Mouse (Mus musculus) liver, adult 10 weeks (tissue): ENCODE data around the gene Midn. TPM values are rescaled to one million over a fixed set of nuclear protein-coding genes. Genes with fewer than 3 reads are reported as not detected.

Experiments used
- polyA plus RNA-seq: library from polyadenylated mRNA; stranded (reverse); fragments of 350-450 nt; fragmentation: Illumina TruSeq; extraction: RNeasy Lipid Tissue Mini Kit (QIAGEN cat#74804); gene quantifications from one replicate; pipeline ENCODE4 v1.2.3, GENCODE M21; 2014; ENCODE audit warnings: low read depth, low replicate concordance

Gene Midn
- polyA plus RNA-seq = 5.2 TPM

DNA sequence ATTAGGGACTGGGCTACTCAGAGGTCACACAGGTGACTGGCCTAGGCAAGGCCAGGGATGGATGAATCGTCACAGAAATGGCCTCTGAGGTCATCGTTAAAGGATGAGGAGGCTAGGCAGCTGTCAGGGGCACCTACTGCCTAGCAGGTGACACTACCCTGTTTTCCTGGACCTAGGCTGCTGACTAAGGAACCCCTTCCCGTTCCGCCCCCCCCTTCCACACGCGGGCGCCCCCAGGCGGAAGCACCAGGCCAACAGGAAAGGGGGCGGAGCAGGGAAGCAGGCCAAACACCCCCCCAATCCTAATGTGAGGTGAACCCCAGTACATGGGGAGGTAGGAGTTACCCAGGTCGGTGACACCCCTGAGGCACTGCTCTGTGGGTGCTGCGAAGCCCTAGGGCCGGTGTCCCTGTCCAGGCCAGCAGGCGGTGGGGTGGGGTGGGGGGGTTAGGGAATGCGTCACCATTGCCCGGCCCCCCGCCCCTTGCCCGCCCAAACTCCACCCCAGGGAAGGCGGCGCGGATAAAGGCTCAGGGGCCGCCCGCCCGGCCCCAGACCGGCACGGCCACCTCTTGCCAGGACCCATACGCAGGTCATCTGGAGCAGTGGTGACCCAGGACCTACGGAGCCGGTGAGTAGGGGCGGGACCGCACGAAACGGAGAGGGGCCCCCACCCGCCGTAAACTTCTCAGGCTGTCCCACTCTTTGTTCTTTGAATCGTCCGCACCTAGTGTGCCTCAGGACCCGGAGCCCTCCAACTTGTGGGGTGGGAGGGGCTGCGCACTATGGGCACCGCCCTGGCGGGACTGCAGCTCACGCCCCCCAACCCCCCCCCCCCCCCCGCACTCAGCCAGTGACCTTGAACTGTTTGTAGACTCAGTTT lies at the start of gene Midn:
Gene Midn, plus strand, starts transcription at position 554 of the 883 bp plus-strand sequence.

DNA sequence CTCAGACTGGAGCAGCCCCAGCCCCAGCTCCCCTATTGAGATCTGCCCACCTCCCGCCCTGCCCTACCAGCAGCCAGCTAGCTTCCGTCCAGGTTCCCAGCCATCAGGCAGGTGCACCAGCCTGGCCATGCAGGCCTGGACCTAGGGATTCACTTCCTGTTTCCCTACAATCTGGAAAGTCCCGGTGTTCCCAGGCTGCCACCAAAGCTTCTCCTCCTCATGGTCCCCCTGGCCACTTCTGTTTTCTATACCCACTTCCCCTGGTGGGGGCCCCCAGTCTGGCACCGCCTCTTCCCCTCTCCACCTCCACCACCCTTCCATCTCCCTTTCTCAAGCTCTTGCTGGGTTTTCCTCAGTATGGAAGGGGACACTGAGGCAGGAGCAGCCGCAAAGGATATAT lies 42.6 kb upstream of the Midn start, which contains the start of gene Sbno2:
Gene Sbno2, minus strand, starts transcription at position 112 of the 400 bp plus-strand sequence.

DNA sequence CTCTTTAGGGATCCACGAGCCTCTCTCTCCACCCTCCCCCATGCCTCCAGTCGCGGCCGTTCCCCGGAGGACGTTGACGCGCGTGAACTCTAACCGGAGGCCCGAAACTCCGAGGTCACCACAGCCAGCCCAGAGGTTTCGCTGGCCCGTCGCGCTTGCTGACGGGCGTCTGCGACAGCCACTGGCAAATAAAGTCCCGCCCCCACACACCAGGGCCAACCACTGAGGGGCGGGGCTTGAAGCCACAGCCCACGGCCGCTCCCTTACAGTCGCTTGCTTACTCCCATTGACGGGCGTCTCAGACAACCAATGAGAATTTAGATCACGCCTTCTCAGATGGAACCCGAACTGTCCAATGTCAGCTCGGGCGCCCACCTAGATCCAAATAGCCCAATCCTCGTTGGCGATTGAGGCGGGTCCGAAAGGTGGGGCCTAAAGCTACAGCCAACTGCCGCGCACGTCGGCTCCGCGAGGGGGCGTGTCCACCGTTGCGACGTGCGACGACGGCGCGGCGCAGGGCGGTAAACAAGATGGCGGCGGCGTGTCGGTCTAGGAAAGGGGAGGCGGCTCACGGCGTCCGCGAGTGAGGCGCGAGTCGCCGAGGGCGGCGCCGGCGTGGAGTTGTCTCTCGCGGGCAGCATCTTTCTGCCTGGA lies 32.7 kb upstream of the Midn start, which contains the start of gene Stk11:
Gene Stk11, plus strand, starts transcription at position 514 of the 654 bp plus-strand sequence.

DNA sequence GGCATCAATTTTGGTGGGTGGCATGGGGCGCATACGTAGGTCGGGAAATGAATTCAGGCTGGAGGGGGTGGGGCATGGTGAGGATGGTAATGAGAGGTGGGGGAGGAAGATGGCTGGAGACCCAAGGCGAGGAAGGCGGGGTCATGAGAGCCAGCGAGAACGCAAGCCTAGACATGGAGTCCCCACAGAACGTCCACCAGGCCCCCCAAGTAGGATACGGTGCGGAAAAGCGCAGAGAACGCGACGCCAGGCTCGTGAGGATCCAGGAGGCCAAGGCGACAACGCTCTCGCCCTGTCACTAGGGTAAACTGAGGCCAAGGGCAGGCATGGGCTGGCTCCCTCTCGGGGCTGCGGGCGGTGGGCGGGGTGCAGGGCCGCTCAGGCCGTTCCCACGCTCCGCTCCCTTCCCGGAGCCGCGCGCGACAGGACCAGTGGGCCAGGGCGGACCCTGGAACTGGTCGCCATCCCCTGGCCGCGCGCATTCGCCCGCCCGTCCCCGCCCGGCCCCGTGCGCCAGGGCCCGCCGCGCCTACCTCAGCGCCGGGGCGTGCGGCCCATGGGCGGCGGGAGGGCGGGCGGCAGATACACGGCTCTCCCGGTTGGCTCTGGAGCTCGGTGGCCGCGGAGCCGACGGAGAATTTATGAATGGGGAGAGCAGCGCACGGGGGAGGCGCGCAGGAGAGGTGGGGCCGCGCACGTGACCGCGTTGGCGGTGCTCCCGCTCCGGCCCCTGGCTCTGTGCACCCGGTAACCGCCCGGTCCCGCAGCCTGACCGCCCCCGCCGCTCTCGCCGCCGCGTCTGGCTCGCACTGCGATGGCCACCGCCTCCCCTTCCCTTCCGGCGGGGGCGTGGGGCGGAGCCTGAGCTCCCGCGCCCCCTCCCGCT lies 9.3 kb upstream of the Midn start, which contains the start of gene Atp5d:
Gene Atp5d, plus strand, starts transcription at position 80 of the 886 bp plus-strand sequence.

DNA sequence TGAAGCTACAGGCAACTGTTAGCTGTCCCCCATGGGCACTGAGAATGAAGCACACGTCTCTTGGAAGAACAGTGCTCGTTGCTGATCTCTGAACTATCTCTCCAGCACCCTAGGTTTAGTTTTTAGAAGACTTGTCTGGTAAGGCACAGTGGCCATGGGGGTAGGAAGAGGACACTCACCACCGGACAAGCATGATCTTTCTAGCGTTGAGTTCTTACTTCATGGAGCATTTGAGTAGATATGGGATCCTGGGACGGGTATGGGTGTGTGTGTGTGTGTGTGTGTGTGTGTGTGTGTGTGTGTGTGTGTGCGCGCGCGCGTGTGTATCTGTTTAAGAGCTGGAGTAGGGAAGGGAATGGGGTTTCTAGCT lies 7.4 kb upstream of the Midn start, which contains the start of gene Cbarp:
Gene Cbarp, minus strand, starts transcription at position 170 of the 370 bp plus-strand sequence.

DNA sequence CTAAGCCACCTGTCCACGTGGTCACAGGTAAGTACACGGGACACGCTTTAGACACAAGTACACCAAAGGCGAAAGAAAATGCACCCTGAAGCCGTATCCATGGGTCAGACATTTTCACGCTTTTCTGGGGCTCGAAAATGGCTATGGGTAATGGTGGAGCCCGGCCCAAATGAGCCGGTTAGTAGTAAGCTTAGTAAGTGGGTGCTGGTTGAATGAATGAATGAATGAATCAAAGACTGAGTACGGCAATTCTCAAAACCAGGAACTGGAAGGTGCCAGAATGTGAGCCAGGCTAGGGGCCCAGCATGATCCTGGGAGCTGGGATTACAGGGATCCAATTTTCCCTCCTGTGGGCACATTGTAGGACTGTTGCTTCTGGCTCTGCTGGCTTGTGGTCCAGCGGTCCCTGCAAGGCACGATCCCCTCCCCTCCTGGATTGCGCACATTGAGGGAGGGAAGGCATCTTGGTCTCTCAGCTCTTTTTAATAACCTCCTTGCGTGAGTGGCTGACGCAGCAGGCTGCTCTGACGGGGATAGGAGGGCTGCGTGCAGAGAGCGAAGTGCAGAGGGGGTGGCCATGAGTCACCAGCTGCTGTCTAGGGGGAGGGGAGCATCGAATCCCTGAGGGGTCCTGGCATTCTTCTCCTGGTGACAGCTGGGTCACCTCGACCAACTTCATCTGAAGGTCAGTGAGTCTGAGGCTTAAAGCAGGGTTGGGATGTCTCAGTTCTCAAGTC lies 17.5 kb downstream of the Midn start, which contains the start of gene Cirbp:
Gene Cirbp, plus strand, starts transcription at position 594 of the 737 bp plus-strand sequence.

DNA sequence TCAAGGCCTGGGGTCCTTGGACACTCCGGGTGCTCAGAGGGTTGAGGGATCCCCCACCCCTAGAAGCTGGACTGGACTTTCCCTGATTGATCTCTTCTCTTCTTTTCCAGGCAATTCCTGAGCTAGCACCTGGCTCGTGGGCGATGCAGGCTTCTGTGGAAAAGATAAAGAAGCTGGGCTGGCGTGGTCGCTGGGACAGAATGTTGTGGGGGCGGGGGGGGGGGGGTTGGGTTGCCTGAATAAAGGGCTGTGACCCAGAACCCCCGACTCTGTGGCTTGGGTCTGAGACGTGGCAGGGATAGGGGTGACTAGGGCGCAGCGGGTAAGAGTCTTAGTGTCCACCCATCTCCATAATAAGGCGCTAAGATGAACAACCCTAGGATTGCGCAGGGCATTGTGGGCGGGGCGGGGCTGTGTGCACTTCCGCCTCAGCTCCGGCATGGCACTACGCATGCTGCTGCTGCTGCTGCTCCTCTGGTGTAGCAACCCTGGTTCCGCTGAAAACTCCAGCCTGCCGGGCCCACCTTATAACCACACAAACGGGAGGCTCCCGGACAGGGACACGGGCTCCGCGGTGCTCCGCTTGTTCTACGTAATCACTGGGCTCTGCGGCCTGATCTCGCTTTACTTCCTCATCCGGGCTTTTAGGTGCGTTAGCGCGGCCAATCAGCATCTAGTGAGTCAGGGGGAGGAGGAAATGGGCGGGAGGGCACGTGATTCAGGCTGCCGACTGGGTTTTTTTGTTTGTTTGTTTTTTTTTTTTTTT lies 24.6 kb downstream of the Midn start, which contains the start of gene 1600002K03Rik:
Gene 1600002K03Rik, plus strand, starts transcription at position 418 of the 766 bp plus-strand sequence.

DNA sequence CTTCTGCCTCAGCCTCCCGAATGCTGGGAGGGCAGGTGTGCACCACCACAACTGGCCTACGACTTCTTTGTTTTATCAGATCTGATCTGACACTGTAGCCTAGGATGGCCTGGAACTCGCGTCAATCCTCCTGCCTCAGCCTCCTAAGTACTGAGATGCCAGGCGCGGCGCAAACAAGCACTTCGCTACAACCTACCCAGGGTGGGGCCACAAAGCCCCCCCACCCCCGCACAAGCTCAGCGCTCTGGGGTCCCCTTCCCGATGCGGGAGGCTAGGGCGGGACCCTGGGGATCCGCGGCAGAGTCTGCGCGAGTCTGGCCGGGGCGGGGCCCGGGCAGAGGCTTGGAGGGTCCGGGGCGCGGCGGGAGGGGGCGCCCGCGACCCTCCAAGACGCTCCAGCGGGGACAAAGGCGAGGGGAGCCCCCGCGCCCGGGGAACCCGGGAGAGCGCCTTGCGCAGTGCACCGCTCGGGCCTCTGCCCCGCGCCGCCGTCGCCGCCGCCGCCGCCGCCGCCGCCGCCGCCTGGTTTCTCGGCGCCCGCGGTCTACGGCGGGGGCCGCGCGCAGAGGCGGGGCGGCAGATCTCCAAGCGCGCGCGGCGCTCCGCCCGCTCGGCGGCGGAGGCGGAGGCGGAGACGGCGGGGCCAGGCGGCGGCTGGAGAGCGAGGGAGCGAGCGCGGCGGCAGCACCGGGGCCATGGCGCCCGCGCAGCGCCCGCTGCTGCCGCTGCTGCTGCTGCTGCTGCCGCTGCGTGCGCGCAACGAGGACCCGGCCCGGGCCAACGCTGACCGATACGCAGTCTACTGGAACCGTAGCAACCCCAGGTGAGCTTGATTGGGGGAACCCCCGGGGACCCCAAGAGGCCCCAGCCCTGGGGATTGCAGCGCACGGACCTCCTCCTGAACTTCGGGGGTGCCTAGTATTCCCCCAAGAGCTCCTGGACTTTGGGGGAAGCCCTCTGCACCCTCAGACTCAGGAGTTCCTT lies 31.3 kb downstream of the Midn start, which contains the start of gene Efna2:
Gene Efna2, plus strand, starts transcription at position 415 of the 984 bp plus-strand sequence.

Other genes starting within 250 kb of the Midn start
- gene Med16, start 239.3 kb upstream of the Midn start, polyA plus RNA-seq = not detected
- not detected for gene Gm26602, start 237.4 kb upstream of the Midn start, polyA plus RNA-seq
- gene Kiss1r, start 231.3 kb upstream of the Midn start, polyA plus RNA-seq = not detected
- 5.4 TPM for gene R3hdm4, start 227.1 kb upstream of the Midn start, polyA plus RNA-seq
- 0.19 TPM for gene Arid3a, start 221.2 kb upstream of the Midn start, polyA plus RNA-seq
- gene Wdr18, start 188.1 kb upstream of the Midn start, polyA plus RNA-seq = 1.8 TPM
- not detected for gene Grin3b, start 177.6 kb upstream of the Midn start, polyA plus RNA-seq
- gene Tmem259, start 163.9 kb upstream of the Midn start, polyA plus RNA-seq = 1.4 TPM
- 0.66 TPM for gene Cnn2, start 159.7 kb upstream of the Midn start, polyA plus RNA-seq
- 0.08 TPM for gene Abca7, start 151.8 kb upstream of the Midn start, polyA plus RNA-seq
- 0.13 TPM for gene Arhgap45, start 131.6 kb upstream of the Midn start, polyA plus RNA-seq
- gene Polr2e, start 108.5 kb upstream of the Midn start, polyA plus RNA-seq = 0.85 TPM
- 73.4 TPM for gene Gpx4, start 101.1 kb upstream of the Midn start, polyA plus RNA-seq
- gene Sbno2, start 42.7 kb upstream of the Midn start, polyA plus RNA-seq = 0.64 TPM
- gene Stk11, start 32.5 kb upstream of the Midn start, polyA plus RNA-seq = 9.5 TPM
- gene Atp5d, start 9.6 kb upstream of the Midn start, polyA plus RNA-seq = 4.3 TPM
- not detected for gene Cbarp, start 7.4 kb upstream of the Midn start, polyA plus RNA-seq
- 8.9 TPM for gene Cirbp, start 17.7 kb downstream of the Midn start, polyA plus RNA-seq
- 1.1 TPM for gene 1600002K03Rik, start 24.7 kb downstream of the Midn start, polyA plus RNA-seq
- not detected for gene Efna2, start 31.2 kb downstream of the Midn start, polyA plus RNA-seq
- 1.5 TPM for gene Mum1, start 78.2 kb downstream of the Midn start, polyA plus RNA-seq
- 3.2 TPM for gene Ndufs7, start 100.8 kb downstream of the Midn start, polyA plus RNA-seq
- gene Gamt, start 112.7 kb downstream of the Midn start, polyA plus RNA-seq = 20.3 TPM
- 13.7 TPM for gene Dazap1, start 113.2 kb downstream of the Midn start, polyA plus RNA-seq
- gene Rps15, start 144.2 kb downstream of the Midn start, polyA plus RNA-seq = 3.6 TPM
- gene Apc2, start 147.7 kb downstream of the Midn start, polyA plus RNA-seq = not detected
- gene 2310011J03Rik, start 172.3 kb downstream of the Midn start, polyA plus RNA-seq = 0.69 TPM
- gene Pcsk4, start 181.2 kb downstream of the Midn start, polyA plus RNA-seq = 0.32 TPM
- gene Reep6, start 181.7 kb downstream of the Midn start, polyA plus RNA-seq = 47.3 TPM
- 0.13 TPM for gene Adamtsl5, start 200.1 kb downstream of the Midn start, polyA plus RNA-seq
- not detected for gene Plk5, start 208.2 kb downstream of the Midn start, polyA plus RNA-seq
- gene Mex3d, start 239.4 kb downstream of the Midn start, polyA plus RNA-seq = 1.4 TPM